Mouse (Mus musculus) adrenal gland, postnatal 14 days (tissue): Measurements from ENCODE around the gene Polr2e. TPM values are rescaled to one million over a fixed set of nuclear protein-coding genes. Genes with fewer than 3 reads are reported as not detected.

ENCODE experiments used
- DNase-seq: peaks from one replicate; pipeline ENCODE4 v3.0.0; 2021; ENCODE audit warnings: mixed read lengths
- total RNA-seq: library from RNA; stranded (reverse); gene quantifications from 2 replicates; pipeline ENCODE4 v1.2.3, GENCODE M21; 2021

Gene Polr2e
- total RNA-seq, 1 experiment from 2014 or later = 98.8 TPM

GRCm38 (mm10) chr10:80017361-80017760 lies 22.2 kb downstream of the Polr2e start:
- peak; percentile 73 for DNase-seq

GRCm38 (mm10) chr10:80016931-80017330 lies 22.7 kb downstream of the Polr2e start:
- no peak for DNase-seq

DNA sequence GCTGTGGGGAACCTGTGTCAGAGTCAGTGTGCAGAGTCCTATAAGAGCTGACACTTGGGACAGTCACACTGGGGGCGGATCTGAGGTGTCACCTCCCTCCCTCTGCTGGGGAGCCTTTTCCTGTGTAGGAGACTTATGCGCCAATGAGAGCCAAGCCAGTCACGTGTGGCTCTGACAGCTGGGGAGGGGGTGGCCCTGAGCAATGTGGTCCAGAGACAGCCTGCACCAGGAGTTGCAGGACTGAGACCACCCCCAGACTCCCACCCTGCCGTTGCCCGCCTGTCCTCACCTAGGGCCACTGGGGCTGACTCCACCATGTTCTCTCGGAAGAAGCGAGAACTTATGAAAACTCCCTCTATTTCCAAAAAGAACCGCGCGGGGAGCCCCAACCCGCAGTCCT lies 23.1 kb downstream of the Polr2e start, which contains the start of gene Arhgap45:
Arhgap45 (plus strand) TSS at position 143 of the 400 bp plus-strand sequence.
- DNase-seq = peak; percentile 48

DNA sequence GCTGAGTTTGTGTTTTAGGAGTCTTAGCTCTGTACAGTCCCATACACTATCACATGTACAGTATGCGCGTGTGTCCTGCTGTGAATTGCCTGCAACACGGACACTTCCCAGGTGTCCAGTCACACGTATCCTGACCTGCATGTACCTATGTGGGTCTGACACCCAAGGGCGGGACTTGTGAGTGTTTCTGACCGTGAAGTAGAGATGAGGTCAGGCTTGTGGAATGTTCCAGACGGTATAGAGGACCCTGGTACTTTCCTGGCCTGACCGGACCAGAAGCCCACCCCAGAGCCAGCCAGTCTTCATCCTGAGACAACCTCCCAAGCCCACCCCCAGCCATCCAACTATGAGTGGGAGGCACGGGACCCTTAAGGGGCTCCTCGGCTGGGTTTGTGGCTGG lies 24.0 kb downstream of the Polr2e start:
- DNase-seq = no peak

GRCm38 (mm10) chr10:80014484-80015290 lies 24.9 kb downstream of the Polr2e start:
- peak; percentile 53 for DNase-seq

DNA sequence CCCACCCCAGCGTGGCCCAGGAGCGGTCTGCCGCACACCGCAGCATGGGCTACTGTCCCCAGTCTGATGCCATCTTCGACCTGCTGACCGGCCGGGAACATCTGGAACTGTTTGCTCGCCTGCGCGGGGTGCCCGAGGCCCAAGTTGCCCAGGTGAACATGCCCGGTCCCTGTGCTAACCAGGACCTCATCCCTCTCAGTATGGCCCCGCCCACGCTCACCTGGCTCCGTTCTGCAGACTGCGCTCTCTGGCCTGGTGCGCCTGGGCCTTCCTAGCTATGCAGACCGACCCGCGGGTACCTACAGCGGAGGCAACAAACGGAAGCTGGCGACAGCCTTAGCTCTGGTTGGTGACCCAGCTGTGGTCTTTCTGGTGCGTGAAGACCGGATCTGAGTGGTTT lies 26.0 kb downstream of the Polr2e start:
- DNase-seq = no peak

- no peak for DNase-seq
These were observed 27.9 kb downstream of the Polr2e start for GRCm38 (mm10) chr10:80011740-80012139.

DNA sequence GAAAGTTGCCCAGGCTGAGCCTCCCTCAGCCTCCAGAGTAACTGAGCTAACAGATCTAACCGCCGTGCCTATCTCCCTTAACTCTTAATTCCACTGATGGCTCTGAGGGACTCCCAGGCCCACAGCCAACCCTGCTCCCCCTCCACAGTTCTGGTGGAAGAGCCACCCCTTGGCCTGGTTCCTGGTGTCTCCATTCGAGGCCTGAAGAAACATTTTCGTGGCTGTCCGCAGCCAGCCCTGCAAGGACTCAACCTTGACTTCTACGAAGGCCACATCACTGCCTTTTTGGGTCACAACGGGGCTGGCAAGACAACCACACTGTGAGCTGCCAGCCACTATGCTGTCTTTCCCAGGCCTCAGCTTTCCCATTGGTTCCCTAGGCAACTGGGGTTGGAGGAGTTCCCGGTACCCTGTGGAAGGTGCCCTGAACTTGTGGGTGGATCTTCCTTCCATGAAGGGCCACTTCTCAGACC lies 35.3 kb downstream of the Polr2e start:
- DNase-seq = peak; percentile 81

GRCm38 (mm10) chr10:80003374-80004232 lies 36.0 kb downstream of the Polr2e start:
- DNase-seq = peak; percentile 52

GRCm38 (mm10) chr10:80002829-80003228 lies 36.8 kb downstream of the Polr2e start:
- DNase-seq = no peak

- DNase-seq = no peak
These were observed 37.6 kb downstream of the Polr2e start for GRCm38 (mm10) chr10:80001945-80002344.

GRCm38 (mm10) chr10:79997819-79998218 lies 41.8 kb downstream of the Polr2e start:
- DNase-seq = peak; percentile 48

- peak; percentile 84 for DNase-seq
These were observed 42.4 kb downstream of the Polr2e start for GRCm38 (mm10) chr10:79997034-79997760.

GRCm38 (mm10) chr10:79996272-79997033 lies 43.1 kb downstream of the Polr2e start, which contains the start of gene Abca7:
Gene Abca7 (plus strand): TSS chr10:79996494.
- peak; percentile 99 for DNase-seq

- DNase-seq = no peak
These were observed 44.0 kb downstream of the Polr2e start for GRCm38 (mm10) chr10:79995636-79996035.

DNA sequence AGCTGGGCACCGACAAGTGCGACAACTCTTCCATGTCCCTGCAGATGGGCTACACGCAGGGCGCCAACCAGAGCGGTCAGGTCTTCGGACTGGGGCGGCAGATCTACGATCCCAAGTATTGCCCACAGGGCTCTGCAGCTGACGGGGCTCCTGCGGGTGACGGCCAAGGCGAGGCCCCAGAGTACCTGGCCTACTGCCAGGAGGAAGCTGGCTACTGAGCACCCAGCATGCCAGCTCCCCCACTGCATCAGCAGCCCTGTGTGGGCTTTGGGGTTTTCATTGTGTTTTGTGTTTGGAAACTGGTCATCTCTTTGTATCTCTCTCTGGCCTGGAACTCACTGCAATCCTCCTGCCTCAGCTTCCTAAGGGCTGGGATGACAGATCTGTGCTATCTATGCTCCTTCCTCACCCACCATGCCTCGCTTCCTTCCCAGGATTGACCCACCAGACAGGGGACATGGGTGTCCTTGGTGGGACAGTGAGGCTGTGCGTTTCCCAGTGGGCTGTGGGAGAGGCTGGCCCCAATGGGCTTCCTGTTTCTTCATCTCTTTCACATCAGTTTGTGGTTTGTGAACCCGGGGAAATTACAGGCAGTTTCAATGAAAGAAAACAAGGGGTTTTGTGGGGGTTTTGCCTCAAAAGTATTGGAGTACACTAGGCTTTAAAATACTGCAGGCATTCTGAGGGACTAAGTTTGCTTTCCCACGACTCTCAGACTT lies 45.0 kb downstream of the Polr2e start:
- peak; percentile 51 for DNase-seq

GRCm38 (mm10) chr10:79991548-79991947 lies 48.0 kb downstream of the Polr2e start:
- DNase-seq = no peak

DNA sequence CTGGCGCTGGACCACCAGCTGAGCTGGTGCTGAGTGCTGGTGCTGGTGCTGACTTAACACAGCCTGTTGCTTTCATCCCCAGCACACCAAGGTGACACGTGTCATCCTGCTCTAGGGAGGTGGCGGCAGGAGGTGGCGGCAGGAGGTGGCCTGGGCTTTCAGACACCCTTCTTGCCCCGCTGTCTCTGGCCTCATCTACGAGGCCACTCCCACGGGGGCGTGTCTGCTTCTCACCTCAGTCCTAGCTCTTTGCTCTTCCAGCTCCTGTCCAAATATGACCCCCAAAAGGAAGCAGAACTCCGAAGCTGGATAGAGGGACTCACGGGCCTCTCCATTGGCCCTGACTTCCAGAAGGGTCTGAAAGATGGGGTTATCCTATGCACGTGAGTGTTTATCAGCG lies 48.5 kb downstream of the Polr2e start:
- DNase-seq = no peak

GRCm38 (mm10) chr10:79989870-79990269 lies 49.7 kb downstream of the Polr2e start:
- DNase-seq = no peak

- no peak for DNase-seq
These were observed 50.3 kb downstream of the Polr2e start for GRCm38 (mm10) chr10:79989272-79989786.
